Mouse (Mus musculus) C2C12 (cell line): Measurements from ENCODE around the gene Col5a2.

Source experiments
- CEBPB ChIP-seq: IDR thresholded peaks from one replicate; pipeline ENCODE4 v1.6.1; 2011; ENCODE audit warnings: low read depth, mild to moderate bottlenecking, control low read depth, moderate library complexity
- CTCF ChIP-seq: IDR thresholded peaks from one replicate; pipeline ENCODE4 v1.5.1; 2011; ENCODE audit not compliant: control insufficient read depth, insufficient read depth, insufficient read length
- FOSL1 ChIP-seq: IDR thresholded peaks from one replicate; pipeline ENCODE4 v1.8.0; 2011; ENCODE audit warnings: mild to moderate bottlenecking, low read length; ENCODE audit not compliant: poor library complexity, insufficient read depth, severe bottlenecking
- MAX ChIP-seq: IDR thresholded peaks from one replicate; pipeline ENCODE4 v1.6.1; 2011; ENCODE audit warnings: mild to moderate bottlenecking, control low read depth
- MYOD1 ChIP-seq: IDR thresholded peaks from one replicate; pipeline ENCODE4 v1.6.1; 2011; ENCODE audit warnings: low read depth; ENCODE audit not compliant: control insufficient read depth, insufficient read length
- MYOG ChIP-seq: IDR thresholded peaks from one replicate; pipeline ENCODE4 v1.6.1; 2011; ENCODE audit not compliant: control insufficient read depth, insufficient read length; ENCODE audit errors: extremely low read depth
- USF1 ChIP-seq: IDR thresholded peaks from one replicate; pipeline ENCODE4 v1.6.1; 2011; ENCODE audit warnings: low read depth, mild to moderate bottlenecking, control low read depth, moderate library complexity

- no peak for TF ChIP-seq CTCF
- TF ChIP-seq MAX: no peak
- TF ChIP-seq FOSL1: no peak
- no peak for TF ChIP-seq USF1
- no peak for TF ChIP-seq MYOD1
- TF ChIP-seq CEBPB: no peak
- no peak for TF ChIP-seq MYOG
Observed at GRCm38 (mm10) chr1:45523601-45524000, 20.5 kb upstream of the Col5a2 start.
